Mouse (Mus musculus) intestine, postnatal 0 days (tissue): ENCODE measurements around the gene Capn9. TPM values are rescaled to one million over a fixed set of nuclear protein-coding genes. Genes with fewer than 3 reads are reported as not detected.

Experiments
- ATAC-seq: fragments of 200-750 bp; cut with Nextera tagmentation; 2 replicates; pipeline ENCODE4 v1.8.0; 2017; ENCODE audit warnings: mild to moderate bottlenecking, moderate TSS enrichment, moderate library complexity
- H3K27ac ChIP-seq: fragments of 300-500 bp; sonication (generic); 2 replicates; pipeline ENCODE4 v1.5.1; 2014; ENCODE audit warnings: mild to moderate bottlenecking, low read depth, low read length, moderate library complexity
- H3K27me3 ChIP-seq: fragments of 300-500 bp; sonication (generic); replicated peaks from 2 replicates; pipeline ENCODE4 v1.6.1; 2014; ENCODE audit warnings: low read length, mixed read lengths; ENCODE audit not compliant: control insufficient read depth, insufficient read depth
- H3K36me3 ChIP-seq: fragments of 300-500 bp; sonication (generic); 2 replicates; pipeline ENCODE4 v1.6.1; 2014; ENCODE audit warnings: mild to moderate bottlenecking, moderate library complexity; ENCODE audit not compliant: control insufficient read depth, insufficient read depth
- H3K4me1 ChIP-seq: fragments of 300-500 bp; sonication (generic); replicated peaks from 2 replicates; pipeline ENCODE4 v1.6.1; 2014; ENCODE audit warnings: antibody characterized with exemption, low read length, mixed read lengths; ENCODE audit not compliant: control insufficient read depth, insufficient read depth
- H3K4me2 ChIP-seq: fragments of 300-500 bp; sonication (generic); replicated peaks from 2 replicates; pipeline ENCODE4 v1.6.1; 2014; ENCODE audit warnings: low read depth, mild to moderate bottlenecking, moderate library complexity
- H3K4me3 ChIP-seq: fragments of 300-500 bp; sonication (generic); 2 replicates; pipeline ENCODE4 v1.5.1; 2014; ENCODE audit warnings: low read depth, low read length
- H3K9ac ChIP-seq: fragments of 300-500 bp; sonication (generic); 2 replicates; pipeline ENCODE4 v1.6.1; 2014; ENCODE audit warnings: mild to moderate bottlenecking, low read depth, low read length
- H3K9me3 ChIP-seq: fragments of 300-500 bp; sonication (generic); 2 replicates; pipeline ENCODE4 v1.6.1; 2016; ENCODE audit warnings: mixed run types; ENCODE audit not compliant: control insufficient read depth
- CTCF ChIP-seq: sonication (generic); IDR thresholded peaks from 2 replicates; pipeline ENCODE4 v1.5.1; 2016; ENCODE audit warnings: low read depth, mild to moderate bottlenecking, control low read depth, antibody characterized with exemption, moderate library complexity
- WGBS: fragments of 180-500 bp; shearing (Covaris S2); extraction: QIAGEN DNeasy Blood & Tissue Kit; methylation state at CpG from one replicate; pipeline ENCODE4 v1.1.7; 2014; 5-methylcytosine and 5-hydroxymethylcytosine counted together
- polyA plus RNA-seq: library from polyadenylated mRNA; unstranded; fragments of >200 nt; fragmentation: Nextera tagmentation; extraction: Ambion mirVana; gene quantifications from 2 replicates; pipeline ENCODE4 v1.2.1, GENCODE M21; 2015

Capn9 gene
- polyA plus RNA-seq, 1 experiment from 2014 or later: 2.7 TPM

DNA sequence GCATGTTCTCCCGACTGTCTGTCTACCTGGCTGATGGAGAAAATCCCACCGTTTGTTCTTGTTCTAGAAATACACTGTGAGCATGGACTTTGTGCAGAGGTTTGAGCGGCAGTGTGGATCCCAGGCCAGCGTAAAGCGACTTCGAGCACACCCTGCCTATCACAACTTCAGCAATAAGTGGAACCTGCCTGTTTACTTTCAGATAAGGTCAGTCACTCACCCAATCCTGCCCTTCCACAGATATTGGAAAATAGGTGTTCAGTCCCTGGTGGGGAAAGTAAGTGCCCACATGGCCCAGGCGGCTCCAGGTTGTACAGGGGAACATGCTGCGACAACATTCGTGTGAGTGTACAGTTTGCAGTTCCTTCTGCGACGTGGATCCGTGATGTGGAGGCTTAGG lies 35.0 kb upstream of the Capn9 start:
- H3K27me3 ChIP-seq: no peaks in the 10 kb centered on the region
- H3K4me1 ChIP-seq: no peaks in the 10 kb centered on the region
- no peak overlapping the region for H3K9ac ChIP-seq
- no peak overlapping the region for H3K27ac ChIP-seq
- 43% methylated on average over 12 of the region's 12 CpGs for WGBS
- no peak for TF ChIP-seq CTCF
- H3K9me3 ChIP-seq: no peaks in the 10 kb centered on the region
- peaks cover 92% of the 10 kb centered on the region for H3K36me3 ChIP-seq
- no peak for ATAC-seq
- H3K4me3 ChIP-seq: no peak overlapping the region
- H3K4me2 ChIP-seq: no peak overlapping the region

DNA sequence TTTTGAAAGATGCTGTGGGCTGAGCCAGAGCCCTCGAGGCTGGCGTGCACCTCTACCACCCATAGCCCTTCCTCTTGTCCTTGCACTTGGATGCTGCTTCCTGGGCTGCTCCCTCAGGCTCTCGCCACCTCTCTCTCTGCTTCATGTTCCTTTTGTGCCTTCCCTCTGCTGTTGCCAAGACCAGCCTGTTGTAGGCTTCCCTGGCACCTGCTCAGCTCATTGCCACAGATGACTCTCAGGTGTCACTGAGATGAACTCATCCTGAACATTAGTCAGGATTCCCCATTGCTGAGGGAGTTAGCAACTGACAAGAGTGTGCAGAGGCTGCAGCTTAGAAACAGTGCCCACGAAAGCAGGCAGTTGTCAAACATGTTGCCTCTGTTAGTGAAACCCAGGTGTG lies 33.9 kb upstream of the Capn9 start:
- no peaks in the 10 kb centered on the region for H3K4me1 ChIP-seq
- H3K4me2 ChIP-seq: no peak overlapping the region
- WGBS: 93% methylated on average over 4 of the region's 4 CpGs
- ATAC-seq: no peak
- no peak overlapping the region for H3K27ac ChIP-seq
- no peak for TF ChIP-seq CTCF
- H3K9ac ChIP-seq: no peak overlapping the region
- no peaks in the 10 kb centered on the region for H3K9me3 ChIP-seq
- no peaks in the 10 kb centered on the region for H3K27me3 ChIP-seq
- peaks cover 96% of the 10 kb centered on the region for H3K36me3 ChIP-seq
- no peak overlapping the region for H3K4me3 ChIP-seq

DNA sequence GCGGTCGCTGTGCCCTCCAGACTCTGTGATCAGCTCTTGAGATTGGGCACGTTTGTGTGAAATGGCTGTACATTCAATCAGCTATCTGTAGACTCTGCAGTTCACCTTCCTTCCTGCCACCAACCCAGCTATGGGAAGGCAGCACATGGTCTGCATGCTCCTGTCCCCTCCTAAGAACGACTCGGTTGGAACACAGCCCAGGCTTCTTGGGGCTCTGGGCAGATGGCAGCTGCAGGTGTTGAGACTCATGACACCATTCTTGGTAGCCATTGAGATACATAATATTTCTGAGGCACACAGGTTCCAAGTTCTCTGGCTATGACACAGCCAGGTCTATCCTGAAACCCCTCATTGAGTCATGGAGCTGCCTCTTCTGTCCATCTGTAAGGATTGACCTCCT lies 32.6 kb upstream of the Capn9 start:
- Histone ChIP-seq H3K27ac (no peak overlapping the region), H3K4me2 (no peak overlapping the region), H3K36me3 (peaks cover 94% of the 10 kb centered on the region), H3K9me3 (no peaks in the 10 kb centered on the region), H3K4me1 (no peaks in the 10 kb centered on the region), H3K27me3 (no peaks in the 10 kb centered on the region), H3K9ac (no peak overlapping the region), H3K4me3 (no peak overlapping the region)
- ATAC-seq: no peak
- no peak for TF ChIP-seq CTCF
- 98% methylated on average over 5 of the region's 5 CpGs for WGBS

DNA sequence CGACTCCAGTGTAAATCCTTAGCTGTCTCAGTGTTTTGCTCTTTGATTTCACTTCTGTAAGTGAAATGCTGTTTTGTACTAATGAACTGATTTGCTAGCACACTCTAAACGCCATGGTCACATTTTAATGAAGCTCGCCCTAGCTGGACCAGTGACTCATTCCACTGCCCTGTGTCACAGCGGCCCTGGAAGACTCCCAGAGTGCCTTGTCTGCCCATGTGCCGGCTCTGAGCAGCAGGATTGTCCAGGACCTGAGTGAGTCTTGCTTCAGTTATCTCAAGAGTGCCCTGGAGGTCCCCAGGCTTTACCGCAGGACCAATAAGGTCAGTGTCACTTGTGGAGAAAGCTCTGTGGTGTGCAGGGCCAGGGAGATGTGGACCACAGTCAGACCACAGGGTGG lies 29.5 kb upstream of the Capn9 start:
- Histone ChIP-seq H3K4me1 (no peaks in the 10 kb centered on the region), H3K4me2 (no peak overlapping the region), H3K9ac (no peak overlapping the region), H3K4me3 (no peak overlapping the region), H3K36me3 (peaks cover 94% of the 10 kb centered on the region), H3K27me3 (no peaks in the 10 kb centered on the region), H3K27ac (no peak overlapping the region), H3K9me3 (no peaks in the 10 kb centered on the region)
- 86% methylated on average over 6 of the region's 6 CpGs for WGBS
- no peak for ATAC-seq
- TF ChIP-seq CTCF: no peak

DNA sequence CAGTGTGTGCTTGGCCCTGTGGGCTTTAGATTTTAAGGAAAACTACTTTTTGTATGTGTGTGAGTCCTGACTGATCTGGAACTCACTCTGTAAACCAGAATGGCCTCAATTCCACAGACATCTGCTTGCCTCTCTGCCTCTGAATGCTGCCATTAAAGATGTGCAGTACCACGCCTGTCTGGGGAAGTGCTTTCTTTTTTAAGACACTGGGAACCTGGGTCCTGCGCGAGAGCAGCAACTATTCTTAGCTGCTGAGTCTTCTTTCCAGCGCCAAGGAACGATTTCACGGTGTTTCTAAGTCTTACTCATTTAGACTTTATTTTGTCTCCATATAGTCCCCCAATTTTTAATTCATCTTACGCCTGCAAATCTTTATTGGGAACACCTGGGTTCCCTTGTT lies 29.1 kb upstream of the Capn9 start:
- Histone ChIP-seq H3K9ac (no peak overlapping the region), H3K4me3 (no peak overlapping the region), H3K27ac (no peak overlapping the region), H3K4me1 (no peaks in the 10 kb centered on the region), H3K27me3 (no peaks in the 10 kb centered on the region), H3K4me2 (no peak overlapping the region), H3K36me3 (peaks cover 93% of the 10 kb centered on the region), H3K9me3 (no peaks in the 10 kb centered on the region)
- no peak for ATAC-seq
- WGBS: 87% methylated on average over 7 of the region's 7 CpGs
- no peak for TF ChIP-seq CTCF

DNA sequence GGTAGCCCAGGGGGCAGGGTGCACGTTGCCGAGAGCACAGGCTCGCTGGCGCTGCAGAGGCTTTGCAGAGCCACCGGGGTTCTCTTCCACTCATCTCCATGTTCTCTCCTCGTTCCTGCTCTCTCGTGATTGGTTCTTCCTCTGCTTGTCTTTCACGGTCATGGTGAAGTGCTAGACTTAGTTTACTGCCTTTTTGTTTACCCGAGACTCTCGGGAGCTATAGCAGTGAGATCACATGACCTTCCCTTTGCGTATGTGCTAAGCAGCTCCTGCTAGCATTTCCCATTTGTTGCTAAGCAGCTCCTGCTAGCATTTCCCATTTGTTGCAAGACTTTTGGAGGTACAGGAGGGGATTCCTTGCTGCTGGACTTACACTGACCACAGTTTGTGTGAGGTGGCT lies 28.6 kb upstream of the Capn9 start:
- Histone ChIP-seq H3K4me1 (no peaks in the 10 kb centered on the region), H3K36me3 (peaks cover 92% of the 10 kb centered on the region), H3K4me2 (no peak overlapping the region), H3K9me3 (no peaks in the 10 kb centered on the region), H3K27me3 (no peaks in the 10 kb centered on the region), H3K27ac (no peak overlapping the region), H3K9ac (no peak overlapping the region), H3K4me3 (no peak overlapping the region)
- WGBS: 37% methylated on average over 11 of the region's 11 CpGs
- TF ChIP-seq CTCF: no peak
- ATAC-seq: no peak

DNA sequence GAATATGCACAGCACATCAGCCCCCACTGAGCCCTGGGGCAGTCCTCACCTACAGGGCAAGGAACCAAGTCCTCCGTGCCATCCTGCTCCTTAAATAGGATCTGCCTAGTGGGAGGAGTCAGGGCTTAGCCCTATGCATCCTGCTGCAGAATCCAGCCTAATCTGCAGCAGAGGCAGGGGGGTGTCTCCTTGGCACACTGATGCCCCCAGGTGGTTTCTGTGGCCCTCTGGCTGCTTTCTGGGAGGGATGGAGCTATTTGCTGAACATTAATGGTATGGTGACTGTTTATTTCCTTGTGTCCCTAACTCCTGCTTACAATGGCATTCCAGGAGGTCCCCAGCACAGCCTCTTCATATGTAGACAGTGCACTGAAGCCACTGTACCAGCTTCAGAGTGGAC lies 27.7 kb upstream of the Capn9 start:
- Histone ChIP-seq H3K4me3 (no peak overlapping the region), H3K4me2 (no peak overlapping the region), H3K9me3 (no peaks in the 10 kb centered on the region), H3K9ac (no peak overlapping the region), H3K36me3 (peaks cover 90% of the 10 kb centered on the region), H3K27me3 (no peaks in the 10 kb centered on the region), H3K4me1 (no peaks in the 10 kb centered on the region), H3K27ac (no peak overlapping the region)
- no peak for TF ChIP-seq CTCF
- WGBS: 82% methylated on average over 1 of the region's 1 CpGs
- ATAC-seq: no peak
